Mouse (Mus musculus): ENCODE results near the gene Ctsk. TPM values are rescaled to one million over a fixed set of nuclear protein-coding genes. Genes with fewer than 3 reads are reported as not detected.

Gene Ctsk
- polyA plus RNA-seq (2015; fragmentation: Nextera tagmentation; extraction: Ambion mirVana): 10.8 and 15.6 TPM in 2 replicates

DNA sequence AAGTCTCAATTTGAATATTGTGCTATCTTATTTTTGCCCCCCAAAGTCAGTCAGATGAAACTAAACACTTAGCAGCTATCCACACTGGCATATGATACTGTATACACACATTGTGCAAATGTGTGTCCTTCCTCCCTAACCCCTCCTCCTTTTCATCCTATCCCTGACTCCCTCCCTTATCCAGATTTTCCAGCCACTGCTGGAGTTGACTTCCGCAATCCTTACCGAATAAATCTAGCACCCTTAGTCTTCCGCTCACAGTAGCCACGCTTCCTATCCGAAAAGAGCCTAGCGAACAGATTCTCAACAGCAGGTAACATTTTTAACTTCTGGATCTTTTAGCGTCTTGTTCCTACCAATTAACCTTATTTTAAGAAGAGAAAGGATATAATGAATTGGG lies at the start of gene Ctsk:
TSS of gene Ctsk (plus strand) at position 233 of the 400 bp plus-strand sequence.
- no peak within 1 kb of the TSS for H3K4me2 ChIP-seq
- no peak for ATAC-seq (ENCODE audit: low FRiP score)
- peaks cover 32% of the 10 kb centered on the region for H3K36me3 ChIP-seq
- H3K27me3 ChIP-seq: no peaks in the 10 kb centered on the region
- 83% methylated on average over 7 of the region's 7 CpGs for WGBS
- no peak within 1 kb of the TSS for H3K27ac ChIP-seq
- no peaks in the 10 kb centered on the region for H3K9me3 ChIP-seq
- H3K9ac ChIP-seq: no peak within 1 kb of the TSS
- no peaks in the 10 kb centered on the region for H3K4me1 ChIP-seq (replicated peaks)
- no peak within 1 kb of the TSS for H3K4me3 ChIP-seq

DNA sequence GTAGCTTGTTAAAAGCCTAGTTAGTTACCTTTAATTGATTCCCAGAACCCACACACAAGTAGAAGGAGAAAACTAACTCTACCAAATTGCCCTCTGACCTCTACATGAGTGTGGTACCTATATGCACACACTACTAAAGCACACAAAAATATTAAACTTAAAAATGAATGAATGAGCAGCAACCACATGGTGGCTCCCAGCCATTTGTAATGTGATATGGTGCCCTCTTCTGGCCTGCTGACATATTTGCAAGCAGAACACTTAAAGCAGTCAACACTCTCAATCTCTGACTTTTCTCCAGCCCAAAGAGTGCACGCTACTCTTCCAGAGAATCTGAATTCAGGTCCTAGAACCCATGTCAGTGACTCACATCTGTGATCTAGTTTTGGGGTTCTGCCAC lies 48.6 kb upstream of the Ctsk start:
- Histone ChIP-seq H3K27ac (no peak overlapping the region), H3K4me3 (no peak overlapping the region), H3K27me3 (no peaks in the 10 kb centered on the region), H3K9me3 (no peaks in the 10 kb centered on the region), H3K36me3 (peaks cover 42% of the 10 kb centered on the region), H3K4me1 (replicated peaks) (no peaks in the 10 kb centered on the region), H3K4me2 (no peak overlapping the region), H3K9ac (no peak overlapping the region)
- 45% methylated on average over 1 of the region's 1 CpGs for WGBS
- no peak for ATAC-seq (ENCODE audit: low FRiP score)

DNA sequence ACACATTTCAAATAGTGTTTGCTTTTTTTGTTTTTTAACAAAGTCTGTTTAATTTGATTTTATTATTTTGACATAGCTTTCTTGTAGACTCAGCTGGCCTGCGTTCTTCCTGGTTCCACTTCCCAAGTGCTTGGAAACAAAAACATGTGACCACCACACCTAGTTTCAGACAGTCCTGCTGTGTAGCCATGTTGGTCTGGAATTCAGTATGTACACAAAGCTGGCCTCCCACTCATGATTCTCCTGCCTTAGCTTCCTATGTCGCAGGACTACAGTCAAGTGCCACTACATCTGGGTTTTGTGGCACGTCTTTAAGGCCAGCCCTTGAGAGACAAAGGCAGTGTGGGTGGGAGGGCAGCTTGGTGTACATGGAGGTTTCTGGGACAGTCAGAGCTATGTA lies 48.1 kb upstream of the Ctsk start:
- no peak for ATAC-seq (ENCODE audit: low FRiP score)
- no peak overlapping the region for H3K9ac ChIP-seq
- no peak overlapping the region for H3K27ac ChIP-seq
- no peak overlapping the region for H3K4me2 ChIP-seq
- no peaks in the 10 kb centered on the region for H3K4me1 ChIP-seq (replicated peaks)
- H3K4me3 ChIP-seq: no peak overlapping the region
- H3K36me3 ChIP-seq: peaks cover 42% of the 10 kb centered on the region
- WGBS: 93% methylated on average over 3 of the region's 3 CpGs
- no peaks in the 10 kb centered on the region for H3K27me3 ChIP-seq
- no peaks in the 10 kb centered on the region for H3K9me3 ChIP-seq

DNA sequence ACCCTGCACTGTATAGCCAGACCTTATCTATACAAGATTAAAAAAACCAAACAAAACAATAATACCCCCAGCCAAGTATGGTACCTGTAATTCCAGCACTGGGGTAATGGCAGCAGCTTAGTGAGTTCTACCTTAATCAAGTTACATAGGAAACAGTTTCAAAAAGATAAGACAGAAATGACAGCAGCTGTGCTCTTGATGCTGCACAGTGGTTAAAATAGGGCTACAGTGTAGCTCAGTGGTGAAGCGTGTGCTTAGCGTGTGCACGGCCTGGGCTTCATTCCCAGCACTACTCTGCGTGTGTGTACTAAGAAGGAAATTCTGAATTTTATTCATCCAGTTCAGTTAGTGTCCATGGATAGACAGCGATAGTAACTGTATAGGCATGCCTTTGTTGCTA lies 42.7 kb upstream of the Ctsk start:
- Histone ChIP-seq H3K9ac (no peak overlapping the region), H3K4me2 (no peak overlapping the region), H3K27ac (no peak overlapping the region), H3K4me1 (replicated peaks) (no peaks in the 10 kb centered on the region), H3K4me3 (no peak overlapping the region), H3K9me3 (no peaks in the 10 kb centered on the region), H3K36me3 (peaks cover 32% of the 10 kb centered on the region), H3K27me3 (no peaks in the 10 kb centered on the region)
- no peak for ATAC-seq (ENCODE audit: low FRiP score)
- 98% methylated on average over 5 of the region's 5 CpGs for WGBS

DNA sequence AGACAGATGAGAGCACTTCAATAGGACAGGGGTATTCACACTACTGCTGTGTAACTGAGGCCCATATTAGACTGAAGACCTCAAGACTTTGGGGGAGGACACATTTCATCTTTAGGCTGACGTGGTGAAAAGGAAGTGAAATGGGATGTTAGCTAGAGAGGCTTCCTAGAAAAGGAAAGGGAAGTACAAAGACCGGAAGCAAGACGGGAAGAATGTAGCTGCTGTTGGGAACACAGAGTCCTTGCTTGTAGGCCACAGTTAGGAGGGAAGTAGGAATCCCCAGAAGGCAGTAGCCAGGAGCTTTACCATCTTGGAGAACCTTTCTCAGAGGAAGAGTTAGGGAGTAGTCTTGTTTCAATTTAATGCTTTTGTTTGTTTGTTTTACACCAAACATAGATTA lies 41.3 kb upstream of the Ctsk start:
- no peak for ATAC-seq (ENCODE audit: low FRiP score)
- H3K9me3 ChIP-seq: no peaks in the 10 kb centered on the region
- peaks cover 31% of the 10 kb centered on the region for H3K36me3 ChIP-seq
- no peaks in the 10 kb centered on the region for H3K4me1 ChIP-seq (replicated peaks)
- 88% methylated on average over 3 of the region's 3 CpGs for WGBS
- no peaks in the 10 kb centered on the region for H3K27me3 ChIP-seq
- H3K4me3 ChIP-seq: no peak overlapping the region
- H3K9ac ChIP-seq: no peak overlapping the region
- no peak overlapping the region for H3K4me2 ChIP-seq
- no peak overlapping the region for H3K27ac ChIP-seq

DNA sequence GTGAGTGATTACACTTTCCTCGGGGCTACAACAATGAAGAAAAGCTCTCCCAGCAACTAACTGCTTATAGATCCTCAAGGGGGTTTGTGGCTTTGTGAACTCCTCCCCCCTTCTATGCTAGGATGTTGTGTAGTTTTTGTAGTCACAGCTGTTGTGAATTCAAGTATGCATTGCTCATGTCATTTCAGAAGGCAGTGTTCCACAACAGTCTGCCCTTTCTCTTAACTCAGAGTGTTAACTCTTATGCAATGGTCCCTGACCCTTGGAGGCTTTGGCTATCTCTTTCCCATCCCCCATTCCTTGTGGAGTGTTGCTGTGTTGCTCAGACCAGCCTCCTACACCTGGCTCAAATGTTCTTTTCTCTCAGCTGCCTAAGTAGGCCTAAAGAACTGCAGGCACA lies 39.7 kb upstream of the Ctsk start:
- Histone ChIP-seq H3K4me2 (no peak overlapping the region), H3K27me3 (no peaks in the 10 kb centered on the region), H3K36me3 (peaks cover 20% of the 10 kb centered on the region), H3K4me1 (replicated peaks) (no peaks in the 10 kb centered on the region), H3K4me3 (no peak overlapping the region), H3K9ac (no peak overlapping the region), H3K9me3 (no peaks in the 10 kb centered on the region), H3K27ac (no peak overlapping the region)
- WGBS: 78% methylated on average over 1 of the region's 1 CpGs
- ATAC-seq (ENCODE audit: low FRiP score): no peak

DNA sequence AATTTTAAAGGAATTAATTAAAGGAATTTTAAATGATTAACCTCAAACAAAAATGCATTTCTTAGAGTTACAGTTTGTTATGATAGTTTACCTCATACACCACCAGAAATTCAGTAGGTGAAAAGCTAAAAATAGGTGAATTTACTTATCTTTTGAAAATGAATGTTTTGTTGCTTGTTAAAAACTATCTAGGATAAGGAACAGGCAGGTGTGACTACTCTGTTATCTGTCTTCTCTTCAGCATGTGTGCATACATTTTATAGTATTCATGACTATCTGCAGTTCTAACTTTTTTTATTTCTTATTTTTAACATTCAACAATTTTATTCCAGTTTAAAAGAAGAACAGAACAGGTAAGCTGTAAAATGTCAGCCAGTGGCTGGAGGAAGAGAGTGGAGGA lies 35.2 kb upstream of the Ctsk start:
- no peaks in the 10 kb centered on the region for H3K4me1 ChIP-seq (replicated peaks)
- no peaks in the 10 kb centered on the region for H3K9me3 ChIP-seq
- H3K9ac ChIP-seq: no peak overlapping the region
- no peak overlapping the region for H3K27ac ChIP-seq
- no peak overlapping the region for H3K4me2 ChIP-seq
- no peak for ATAC-seq (ENCODE audit: low FRiP score)
- no peak overlapping the region for H3K4me3 ChIP-seq
- H3K36me3 ChIP-seq: peaks cover 34% of the 10 kb centered on the region
- H3K27me3 ChIP-seq: no peaks in the 10 kb centered on the region

DNA sequence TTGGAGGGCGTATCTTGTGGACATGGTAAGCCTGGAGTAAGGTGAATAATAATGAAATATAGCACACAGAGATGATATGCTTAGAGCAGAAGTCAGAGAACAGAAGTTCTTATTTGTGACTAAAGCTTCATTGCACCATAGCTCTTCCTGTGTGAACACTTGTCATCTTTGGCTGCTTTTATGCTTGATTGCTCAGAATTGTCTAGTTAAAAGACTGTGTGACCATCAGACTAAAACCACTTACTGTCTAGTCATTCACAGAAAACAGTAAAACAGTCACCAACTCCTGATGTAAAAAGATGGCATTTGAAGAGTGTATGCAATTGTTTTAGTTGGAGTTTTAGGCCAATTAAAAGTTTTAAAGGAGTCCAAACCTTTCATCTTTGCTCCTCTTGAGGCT lies 20.1 kb upstream of the Ctsk start:
- H3K4me3 ChIP-seq: no peak overlapping the region
- 95% methylated on average over 1 of the region's 1 CpGs for WGBS
- H3K27ac ChIP-seq: no peak overlapping the region
- H3K36me3 ChIP-seq: peaks cover 78% of the 10 kb centered on the region
- no peaks in the 10 kb centered on the region for H3K9me3 ChIP-seq
- H3K9ac ChIP-seq: no peak overlapping the region
- no peak for ATAC-seq (ENCODE audit: low FRiP score)
- no peaks in the 10 kb centered on the region for H3K27me3 ChIP-seq
- no peaks in the 10 kb centered on the region for H3K4me1 ChIP-seq (replicated peaks)
- no peak overlapping the region for H3K4me2 ChIP-seq

DNA sequence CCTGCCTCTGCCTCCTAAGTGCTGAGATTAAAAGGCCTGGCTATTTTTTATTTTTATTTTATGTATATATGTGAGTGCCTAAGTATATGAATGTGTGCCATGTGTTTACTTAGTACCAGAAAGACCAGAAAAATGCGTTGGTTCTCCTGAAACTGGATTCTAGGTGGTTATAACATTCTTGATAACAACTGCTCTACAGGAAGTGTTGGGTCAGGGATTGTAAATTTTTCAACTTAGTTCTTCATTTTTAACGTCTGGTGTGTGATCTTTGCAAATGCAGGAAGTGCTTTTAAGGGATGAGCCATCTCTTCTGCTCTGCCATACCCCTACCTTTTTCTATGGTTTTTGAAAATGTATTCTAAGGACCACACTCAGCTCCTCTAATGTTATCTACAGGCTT lies 12.6 kb upstream of the Ctsk start:
- no peak overlapping the region for H3K4me3 ChIP-seq
- no peak overlapping the region for H3K9ac ChIP-seq
- H3K9me3 ChIP-seq: no peaks in the 10 kb centered on the region
- H3K4me1 ChIP-seq (replicated peaks): no peaks in the 10 kb centered on the region
- H3K4me2 ChIP-seq: no peak overlapping the region
- no peaks in the 10 kb centered on the region for H3K27me3 ChIP-seq
- no peak for ATAC-seq (ENCODE audit: low FRiP score)
- peaks cover 78% of the 10 kb centered on the region for H3K36me3 ChIP-seq
- no peak overlapping the region for H3K27ac ChIP-seq
- WGBS: 93% methylated on average over 2 of the region's 2 CpGs

DNA sequence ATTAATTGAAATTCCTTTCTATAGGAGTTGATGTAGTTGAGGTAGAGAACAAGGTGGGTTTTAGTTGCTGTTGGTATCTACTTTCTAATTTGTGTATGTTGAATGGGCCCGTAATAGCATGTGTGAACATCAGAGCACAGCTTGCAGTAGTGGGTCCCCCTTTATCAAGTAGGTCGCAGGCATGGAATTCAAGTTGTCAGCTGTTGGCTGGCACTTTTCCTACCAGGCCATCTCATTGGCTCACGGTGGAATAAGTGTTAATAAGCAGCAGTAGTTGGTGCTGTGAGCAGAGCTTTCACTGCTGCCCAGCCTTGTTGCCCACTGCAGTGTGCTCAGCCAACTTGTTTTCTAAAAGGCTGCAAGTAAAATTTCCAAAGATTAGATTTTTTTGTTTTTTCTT lies 10.4 kb upstream of the Ctsk start:
- 96% methylated on average over 3 of the region's 3 CpGs for WGBS
- H3K4me3 ChIP-seq: no peak overlapping the region
- no peaks in the 10 kb centered on the region for H3K9me3 ChIP-seq
- H3K4me1 ChIP-seq (replicated peaks): no peaks in the 10 kb centered on the region
- H3K36me3 ChIP-seq: peaks cover 76% of the 10 kb centered on the region
- H3K27ac ChIP-seq: no peak overlapping the region
- no peak for ATAC-seq (ENCODE audit: low FRiP score)
- no peak overlapping the region for H3K9ac ChIP-seq
- no peaks in the 10 kb centered on the region for H3K27me3 ChIP-seq
- no peak overlapping the region for H3K4me2 ChIP-seq

DNA sequence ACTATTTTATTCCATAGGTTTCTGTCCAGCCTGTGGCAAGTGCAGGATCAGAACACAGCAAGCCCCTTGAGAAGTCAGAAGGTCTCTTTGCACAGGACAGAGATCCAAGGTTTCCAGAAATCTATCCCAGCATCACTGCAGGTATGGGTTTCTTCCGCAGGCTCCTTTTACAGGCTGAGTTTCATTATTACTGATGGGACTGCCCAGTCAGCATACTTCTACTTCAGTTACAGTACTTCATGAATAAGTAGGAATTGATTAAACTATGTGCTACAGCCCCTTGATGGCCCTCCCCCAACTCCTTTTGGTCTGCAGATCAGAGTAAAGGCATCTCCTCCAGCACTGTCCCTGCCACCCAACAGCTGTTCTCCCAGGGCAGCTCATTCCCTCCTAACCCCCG lies 8.8 kb upstream of the Ctsk start:
- H3K27me3 ChIP-seq: no peaks in the 10 kb centered on the region
- no peak overlapping the region for H3K4me2 ChIP-seq
- 92% methylated on average over 2 of the region's 2 CpGs for WGBS
- H3K36me3 ChIP-seq: peaks cover 83% of the 10 kb centered on the region
- H3K9ac ChIP-seq: no peak overlapping the region
- H3K27ac ChIP-seq: no peak overlapping the region
- H3K9me3 ChIP-seq: no peaks in the 10 kb centered on the region
- H3K4me3 ChIP-seq: no peak overlapping the region
- no peak for ATAC-seq (ENCODE audit: low FRiP score)
- no peaks in the 10 kb centered on the region for H3K4me1 ChIP-seq (replicated peaks)

DNA sequence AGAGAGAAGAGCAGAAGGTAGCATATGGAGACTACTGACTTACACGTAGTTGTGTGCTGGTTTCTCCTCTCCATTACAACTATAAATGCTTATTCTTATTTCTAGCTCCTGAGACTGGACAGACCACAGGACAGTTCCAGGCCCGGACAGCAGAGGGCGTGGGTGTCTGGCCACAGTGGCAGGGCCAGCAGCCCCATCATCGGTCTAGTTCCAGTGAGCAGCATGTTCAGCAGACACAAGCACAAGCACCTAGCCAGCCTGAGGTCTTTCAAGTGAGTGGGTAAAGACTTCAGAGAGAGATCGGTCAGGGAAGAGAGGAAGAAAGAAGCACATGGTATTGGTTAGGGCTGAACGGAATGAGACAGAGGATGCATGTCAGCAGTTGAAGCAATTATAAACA lies 4.7 kb upstream of the Ctsk start:
- WGBS: 64% methylated on average over 6 of the region's 6 CpGs

DNA sequence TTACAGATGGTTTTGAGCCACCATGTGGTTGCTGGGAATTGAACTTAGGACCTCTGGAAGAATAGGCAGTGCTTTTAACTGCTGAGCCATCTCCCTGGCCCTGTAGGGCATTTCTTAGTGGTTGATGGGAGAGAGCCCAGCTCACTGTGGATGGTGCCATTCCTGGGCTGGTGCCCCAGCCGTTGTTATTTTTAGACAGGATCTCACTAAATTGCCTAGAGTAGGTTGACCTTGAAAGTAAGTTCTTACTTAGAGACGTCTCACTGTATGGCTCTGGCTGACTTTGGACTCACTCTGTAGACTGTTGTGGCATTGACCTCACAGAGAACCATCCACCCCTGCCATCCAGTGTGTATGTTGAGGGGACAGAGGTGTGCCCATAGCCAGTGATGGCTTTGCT lies 827 bp upstream of the Ctsk start:
- H3K4me1 ChIP-seq (replicated peaks): no peaks in the 10 kb centered on the region
- H3K9ac ChIP-seq: no peak overlapping the region
- H3K9me3 ChIP-seq: no peaks in the 10 kb centered on the region
- no peak overlapping the region for H3K4me3 ChIP-seq
- H3K36me3 ChIP-seq: peaks cover 40% of the 10 kb centered on the region
- no peaks in the 10 kb centered on the region for H3K27me3 ChIP-seq
- 88% methylated on average over 2 of the region's 2 CpGs for WGBS
- no peak overlapping the region for H3K4me2 ChIP-seq
- no peak overlapping the region for H3K27ac ChIP-seq
- ATAC-seq (ENCODE audit: low FRiP score): no peak

More for the DNA sequence above, 4.7 kb upstream of the Ctsk start:
- no peak overlapping the region for H3K9ac ChIP-seq
- peaks cover 66% of the 10 kb centered on the region for H3K36me3 ChIP-seq
- H3K27me3 ChIP-seq: no peaks in the 10 kb centered on the region
- no peak overlapping the region for H3K4me2 ChIP-seq
- H3K9me3 ChIP-seq: no peaks in the 10 kb centered on the region
- H3K4me3 ChIP-seq: no peak overlapping the region
- H3K4me1 ChIP-seq (replicated peaks): no peaks in the 10 kb centered on the region
- no peak for ATAC-seq (ENCODE audit: low FRiP score)
- H3K27ac ChIP-seq: no peak overlapping the region
